Mouse (Mus musculus) layer of hippocampus, adult 2 months (tissue): ENCODE measurements around the gene Serpinb11. TPM values are rescaled to one million over a fixed set of nuclear protein-coding genes. Genes with fewer than 3 reads are reported as not detected.

ENCODE experiments used
- DNase-seq, 2 experiments: peaks; one replicate each; pipeline ENCODE4 v3.0.0; 2022; ENCODE audit warnings: low spot score in 2 of 2
- H3K27ac ChIP-seq: fragments of 200-600 bp; 2 replicates; pipeline ENCODE4 v1.8.1; 2022
- H3K4me3 ChIP-seq: fragments of 200-600 bp; 2 replicates; pipeline ENCODE4 v1.8.1; 2022; ENCODE audit warnings: mild to moderate bottlenecking
- CTCF ChIP-seq: fragments of 200-600 bp; conservative IDR thresholded peaks from 2 replicates; pipeline ENCODE4 v1.8.1; 2022; ENCODE audit warnings: antibody characterized with exemption, mild to moderate bottlenecking, moderate library complexity
- total RNA-seq, 2 experiments: library from RNA; stranded (reverse); gene quantifications; 2 replicates each; pipeline ENCODE4 v1.2.3; 2021

The Serpinb11 gene
- total RNA-seq, 2 experiments from 2014 or later = not detected

- Histone ChIP-seq H3K27ac (no peak within 1 kb of the TSS), H3K4me3 (no peak within 1 kb of the TSS)
- no peak for DNase-seq
- TF ChIP-seq CTCF = no peak
These were observed 38.4 kb downstream of the Serpinb11 start, which contains the start of gene Serpinb7 for GRCm38 (mm10) chr1:107399355-107399754. Serpinb7 (plus strand) TSS chr1:107399655.

DNA sequence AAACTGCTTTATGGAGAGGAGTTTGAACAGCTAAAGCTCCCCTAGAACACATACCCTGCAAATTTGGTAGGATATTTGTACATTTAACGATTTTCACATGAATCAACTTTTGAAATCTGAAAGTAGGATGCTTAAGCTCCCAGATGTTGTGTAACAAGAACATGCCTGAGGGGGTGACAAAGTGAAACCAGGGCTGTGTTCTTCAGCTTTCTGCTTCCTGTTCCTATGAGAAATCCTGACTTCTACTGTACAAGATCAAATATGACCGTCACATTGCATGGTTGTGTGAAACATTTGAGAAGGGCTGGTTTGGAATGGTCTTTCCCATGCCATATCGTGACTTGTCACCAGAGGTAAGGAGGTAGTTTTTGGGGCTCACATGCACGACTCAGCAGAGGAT lies 41.1 kb downstream of the Serpinb11 start:
- no peak overlapping the region for H3K27ac ChIP-seq
- H3K4me3 ChIP-seq = no peak overlapping the region
- no peak for TF ChIP-seq CTCF
- DNase-seq = no peak

- no peak for TF ChIP-seq CTCF
- DNase-seq = no peak
- Histone ChIP-seq H3K4me3 (no peak overlapping the region), H3K27ac (no peak overlapping the region)
These were observed 53.7 kb downstream of the Serpinb11 start for GRCm38 (mm10) chr1:107414650-107415049.

DNA sequence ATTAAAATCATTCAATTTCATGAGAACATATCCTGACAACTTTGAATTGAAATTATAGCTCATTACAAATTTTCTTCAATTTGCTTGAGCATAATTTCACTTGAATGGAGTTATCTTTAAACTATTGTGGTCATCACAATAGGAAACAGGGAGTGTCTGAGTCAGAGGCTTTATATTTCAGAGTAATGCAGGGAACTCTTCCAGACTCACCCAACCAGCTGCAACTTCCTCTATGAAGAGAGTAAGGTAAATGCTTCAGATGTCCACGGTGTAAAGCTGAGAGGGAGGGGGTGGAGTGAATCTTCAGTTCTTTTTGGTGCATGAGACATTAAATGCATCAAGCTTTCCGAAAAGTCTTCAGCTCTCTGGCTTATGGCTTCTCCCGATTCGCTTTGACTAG lies 61.5 kb downstream of the Serpinb11 start:
- no peak overlapping the region for H3K27ac ChIP-seq
- no peak for DNase-seq
- no peak for TF ChIP-seq CTCF
- H3K4me3 ChIP-seq = no peak overlapping the region

Other genes starting within 250 kb of the Serpinb11 start
- gene Serpinb3b, start 82.8 kb upstream of the Serpinb11 start, total RNA-seq = not detected
- gene Serpinb3c, start 82.8 kb upstream of the Serpinb11 start, total RNA-seq = not detected
- gene Serpinb7, start 38.5 kb downstream of the Serpinb11 start, total RNA-seq = not detected
- not detected for gene Serpinb2, start 150.2 kb downstream of the Serpinb11 start, total RNA-seq
- gene Serpinb8, start 228.8 kb downstream of the Serpinb11 start, total RNA-seq = 1 to 10 TPM; 2.0 to 2.1 TPM